Mouse (Mus musculus) limb, embryonic 14.5 days (tissue): ENCODE measurements around the gene Sgpp1. TPM values are rescaled to one million over a fixed set of nuclear protein-coding genes. Genes with fewer than 3 reads are reported as not detected.

Source experiments
- ATAC-seq: fragments of 200-750 bp; cut with Nextera tagmentation; 2 replicates; pipeline ENCODE4 v1.8.0; 2017; ENCODE audit warnings: low read depth, moderate number of reproducible peaks, moderate TSS enrichment; ENCODE audit not compliant: low FRiP score
- DNase-seq: peaks from one replicate; pipeline ENCODE4 v3.0.0-alpha.2; 2015; ENCODE audit warnings: low spot score
- H3K27ac ChIP-seq: fragments of 300-500 bp; sonication (generic); replicated peaks from 2 replicates; pipeline ENCODE4 v1.5.1; 2014; ENCODE audit warnings: low read depth, mild to moderate bottlenecking, low read length, moderate library complexity, mixed read lengths
- H3K27me3 ChIP-seq: fragments of 300-500 bp; sonication (generic); 2 replicates; pipeline ENCODE4 v1.6.1; 2014; ENCODE audit warnings: low read length, mixed read lengths; ENCODE audit not compliant: control insufficient read depth, insufficient read depth
- H3K36me3 ChIP-seq: fragments of 300-500 bp; sonication (generic); 2 replicates; pipeline ENCODE4 v1.6.1; 2014; ENCODE audit warnings: mild to moderate bottlenecking, low read length, moderate library complexity, mixed read lengths; ENCODE audit not compliant: control insufficient read depth, insufficient read depth
- H3K4me1 ChIP-seq: fragments of 300-500 bp; sonication (generic); 2 replicates; pipeline ENCODE4 v1.6.1; 2014; ENCODE audit warnings: antibody characterized with exemption, low read length, mixed read lengths; ENCODE audit not compliant: control insufficient read depth, insufficient read depth
- H3K4me2 ChIP-seq: fragments of 300-500 bp; sonication (generic); replicated peaks from 2 replicates; pipeline ENCODE4 v1.6.1; 2014; ENCODE audit warnings: low read depth, mild to moderate bottlenecking, low read length, moderate library complexity; ENCODE audit not compliant: severe bottlenecking
- H3K4me3 ChIP-seq: fragments of 300-500 bp; sonication (generic); replicated peaks from 2 replicates; pipeline ENCODE4 v1.5.1; 2014; ENCODE audit warnings: low read length
- H3K9ac ChIP-seq: fragments of 300-500 bp; sonication (generic); 2 replicates; pipeline ENCODE4 v1.6.1; 2014; ENCODE audit warnings: mild to moderate bottlenecking, low read depth, low read length, moderate library complexity; ENCODE audit not compliant: severe bottlenecking
- H3K9me3 ChIP-seq: fragments of 300-500 bp; sonication (generic); 2 replicates; pipeline ENCODE4 v1.6.1; 2016; ENCODE audit warnings: low read length; ENCODE audit not compliant: control insufficient read depth
- POLR2A ChIP-seq: fragments of 200-500 bp; IDR thresholded peaks from 2 replicates; pipeline ENCODE4 v1.8.0; 2012; ENCODE audit warnings: inconsistent platforms, mild to moderate bottlenecking, moderate library complexity, borderline replicate concordance; ENCODE audit not compliant: insufficient read depth, insufficient read length; ENCODE audit errors: extremely low read depth
- WGBS: fragments of 180-500 bp; shearing (Covaris S2); extraction: QIAGEN DNeasy Blood & Tissue Kit; methylation state at CpG from one replicate; pipeline ENCODE4 v1.1.7; 2014; 5-methylcytosine and 5-hydroxymethylcytosine counted together
- polyA plus RNA-seq, 2 experiments: library from polyadenylated mRNA; depleted of rRNA in 1 of 2; stranded (reverse) in 1 of 2; unstranded in 1 of 2; fragments of >200 nt; fragmentation: Nextera tagmentation in 1 of 2; extraction: Ambion mirVana in 1 of 2; gene quantifications; 2 replicates each; pipeline versions ENCODE4 v1.2.1 to v1.2.3; 2012 to 2014

Gene Sgpp1
- polyA plus RNA-seq, 2 experiments, result 18.4 to 36.8 TPM

DNA sequence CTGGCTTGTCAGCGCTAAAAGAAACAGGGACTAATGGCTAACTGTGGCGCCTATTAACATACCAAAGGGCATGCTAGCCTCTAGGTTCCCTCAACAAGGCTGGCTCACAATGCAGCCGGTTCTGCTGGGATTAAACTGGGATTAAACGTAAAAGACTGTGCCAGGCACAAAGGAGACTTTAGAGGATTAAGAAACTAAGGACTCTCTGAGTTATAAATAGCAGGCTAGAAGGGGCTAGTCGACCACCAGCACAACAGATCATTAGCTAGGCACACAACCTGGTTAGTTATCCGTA is 71.1 kb downstream of the Sgpp1 start:
- Histone ChIP-seq H3K9me3 (no peaks in the 10 kb centered on the region), H3K4me1 (no peaks in the 10 kb centered on the region)

More for the DNA sequence above, 71.1 kb downstream of the Sgpp1 start:
- Histone ChIP-seq H3K9ac (no peak overlapping the region), H3K36me3 (no peaks in the 10 kb centered on the region), H3K4me2 (no peak overlapping the region), H3K27me3 (no peaks in the 10 kb centered on the region), H3K27ac (no peak overlapping the region), H3K4me3 (no peak overlapping the region)
- no peak for TF ChIP-seq POLR2A
- 25% methylated on average over 6 of the region's 6 CpGs for WGBS
- no peak for DNase-seq
- ATAC-seq, result no peak

Other genes starting within 250 kb of the Sgpp1 start
- 25.1 and 27.3 TPM in 2 replicates for gene Ppp2r5e, start 139.5 kb downstream of the Sgpp1 start, polyA plus RNA-seq (2012; rRNA removed)
- gene Ppp2r5e, start 139.5 kb downstream of the Sgpp1 start, polyA plus RNA-seq (2014; fragmentation: Nextera tagmentation; extraction: Ambion mirVana), result 17.2 and 17.6 TPM in 2 replicates
- 7.3 and 8.9 TPM in 2 replicates for gene Wdr89, start 66.2 kb downstream of the Sgpp1 start, polyA plus RNA-seq (2012; rRNA removed)
- gene Wdr89, start 66.2 kb downstream of the Sgpp1 start, polyA plus RNA-seq (2014; fragmentation: Nextera tagmentation; extraction: Ambion mirVana), result 10.2 and 11.3 TPM in 2 replicates
- gene Syne2, start 82.4 kb upstream of the Sgpp1 start, polyA plus RNA-seq (2012; rRNA removed), result 46.4 and 48.0 TPM in 2 replicates
- 41.5 and 51.1 TPM in 2 replicates for gene Syne2, start 82.4 kb upstream of the Sgpp1 start, polyA plus RNA-seq (2014; fragmentation: Nextera tagmentation; extraction: Ambion mirVana)